Mouse (Mus musculus) c-Kit-positive CD71-negative TER-119-negative erythroid progenitor cells, embryonic 14.5 days (primary cell): ENCODE results near the gene Cyp4f16.
"Not testable (repeated sequence)": the region's sequence is repeated elsewhere in the genome, so short reads cannot be mapped to it uniquely, and the experiment has no call there.

Experiments
- DNase-seq: peaks from one replicate; pipeline ENCODE4 v3.0.0-alpha.2; 2013; ENCODE audit warnings: low read depth

Gene Cyp4f16

GRCm38 (mm10) chr17:32536051-32536866 is at the start of gene Cyp4f16:
Gene Cyp4f16, plus strand, starts transcription at chr17:32536558.
- DNase-seq = peak; percentile 53

DNA sequence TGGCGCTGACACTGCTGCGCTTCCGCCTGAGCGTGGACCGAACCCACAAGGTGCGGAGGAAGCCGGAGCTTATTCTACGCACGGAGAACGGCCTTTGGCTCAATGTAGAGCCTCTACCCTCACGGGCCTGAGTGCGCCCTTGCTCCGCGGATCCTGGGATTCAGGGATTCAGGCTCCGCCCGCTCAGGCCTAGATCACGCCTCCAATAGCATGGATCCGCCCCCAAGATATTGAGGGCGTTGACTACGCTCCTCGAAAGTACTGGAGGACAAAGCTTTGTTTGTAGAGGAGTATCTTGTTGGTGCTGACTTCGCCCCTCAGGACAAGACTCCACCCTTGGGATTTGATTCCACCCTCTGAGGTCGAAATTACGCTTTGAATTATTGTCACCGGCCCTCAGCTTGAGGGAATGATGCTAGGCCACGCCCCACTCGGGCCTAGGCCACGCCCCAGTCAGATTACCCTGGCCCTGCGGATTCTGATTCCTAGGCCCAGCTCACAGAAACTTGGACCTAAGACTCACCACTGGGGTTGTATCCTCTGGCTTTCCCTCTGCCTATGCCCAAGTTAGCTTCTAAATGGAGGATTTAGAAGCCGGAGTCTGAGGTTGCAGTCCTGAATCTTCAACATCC is 43.9 kb upstream of the Cyp4f16 start:
- DNase-seq = no peak

DNA sequence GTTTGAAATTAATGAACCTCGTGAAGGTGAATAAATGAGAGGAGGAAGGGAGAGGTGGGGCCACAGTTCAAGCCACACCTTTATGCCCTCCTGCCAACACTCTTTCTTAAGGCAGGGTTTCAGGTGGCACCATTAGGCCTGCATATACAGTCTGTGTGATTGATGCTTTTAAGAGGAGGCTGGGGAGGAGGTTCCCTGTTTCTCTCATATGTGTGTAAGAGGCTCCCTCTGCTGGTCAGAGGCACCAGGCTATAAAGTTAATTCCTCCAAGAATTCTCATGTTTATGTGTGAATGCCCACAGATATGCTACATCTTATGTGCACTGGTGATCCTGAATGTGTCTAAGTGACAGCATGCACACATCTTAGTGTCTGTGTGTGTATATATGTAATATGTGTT is 41.8 kb upstream of the Cyp4f16 start:
- DNase-seq = peak; percentile 66

DNA sequence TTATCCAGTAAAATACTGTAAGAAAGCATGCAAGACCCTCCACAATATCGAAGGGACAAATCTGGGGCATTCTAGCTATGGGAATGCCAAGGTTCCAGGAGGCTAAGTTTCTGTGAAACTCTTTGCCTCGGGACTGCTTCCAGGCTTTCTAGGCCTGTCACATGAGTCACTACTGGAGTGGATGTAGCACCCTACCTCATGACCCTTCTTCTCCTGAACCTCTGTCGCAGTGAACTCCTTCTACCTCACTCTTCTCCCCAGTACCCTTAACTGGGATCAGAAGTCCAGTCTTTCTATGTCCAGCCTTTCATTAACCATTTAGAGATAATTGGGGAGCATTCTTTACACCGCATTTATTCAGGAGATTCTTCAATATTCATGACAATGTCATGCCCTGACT is 35.8 kb upstream of the Cyp4f16 start:
- DNase-seq = not testable (repeated sequence)

- no peak for DNase-seq
Measured at GRCm38 (mm10) chr17:32501051-32501450, 35.3 kb upstream of the Cyp4f16 start.

- DNase-seq = no peak
Measured at GRCm38 (mm10) chr17:32503111-32503510, 33.2 kb upstream of the Cyp4f16 start.

DNA sequence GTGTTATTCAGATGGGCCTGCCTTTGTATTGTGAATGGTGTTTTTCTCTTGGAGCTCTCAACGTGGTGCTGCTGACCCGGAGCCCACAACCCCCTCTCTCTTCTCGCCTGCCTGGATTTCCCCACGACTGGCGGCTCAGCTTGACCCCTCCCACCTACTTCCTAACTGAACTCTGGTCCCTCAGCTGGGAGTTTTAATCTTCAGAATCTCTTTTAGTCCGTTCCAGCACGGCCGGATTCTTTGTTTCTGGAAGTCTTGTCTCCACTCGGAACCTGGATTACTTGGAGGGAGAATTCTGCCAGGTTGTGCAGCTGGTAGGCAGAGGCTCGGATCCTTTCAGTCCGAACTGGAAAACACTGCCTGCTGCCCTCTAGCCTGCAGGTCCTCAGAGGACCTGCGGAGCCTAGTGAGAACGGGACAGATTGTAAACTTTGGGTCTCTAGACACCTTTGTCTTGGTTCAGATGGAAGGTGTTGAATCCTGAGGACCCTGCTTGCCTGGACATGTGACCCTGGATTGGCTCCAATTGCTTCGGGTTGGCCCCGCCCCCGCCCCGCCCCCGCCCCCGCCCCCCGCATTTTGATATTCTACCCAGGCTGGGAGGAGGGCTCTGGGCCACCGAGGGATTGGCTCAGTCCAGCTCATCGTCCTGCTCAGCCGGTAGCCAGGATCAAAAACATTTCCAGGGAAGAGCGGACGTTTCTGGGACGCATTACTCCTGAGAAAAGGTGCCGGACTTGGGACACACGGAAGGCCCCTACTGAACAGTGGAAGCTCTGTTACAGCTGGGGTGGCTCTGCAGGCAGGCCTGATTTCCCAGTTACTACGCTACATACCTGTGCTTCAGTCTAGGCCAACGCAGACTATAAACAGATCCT is 30.3 kb upstream of the Cyp4f16 start, which contains the start of gene Cyp4f17:
TSS of gene Cyp4f17 (plus strand) at position 200 of the 878 bp plus-strand sequence.
- no peak for DNase-seq

- DNase-seq = no peak
Measured at GRCm38 (mm10) chr17:32506729-32507245, 29.6 kb upstream of the Cyp4f16 start.

DNA sequence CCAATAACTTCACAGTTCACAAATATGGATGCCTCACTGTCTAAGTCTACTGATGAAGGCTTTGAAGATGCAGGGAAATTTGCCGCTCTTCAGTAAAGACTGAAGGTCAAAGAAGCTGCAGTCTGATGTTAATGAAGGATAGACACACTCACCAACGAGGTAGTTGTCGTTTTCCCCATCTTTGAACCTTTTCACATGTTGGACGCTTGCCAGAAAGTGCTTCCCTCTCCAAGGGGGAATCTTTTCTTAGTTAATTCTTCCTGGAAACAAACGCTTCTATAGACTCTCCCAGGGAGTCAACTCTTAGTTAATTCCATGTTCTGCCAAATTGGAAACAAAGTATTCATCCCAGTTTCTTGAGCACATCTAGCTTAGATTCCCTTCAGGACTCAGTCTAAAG is 20.2 kb upstream of the Cyp4f16 start:
- DNase-seq = no peak

DNA sequence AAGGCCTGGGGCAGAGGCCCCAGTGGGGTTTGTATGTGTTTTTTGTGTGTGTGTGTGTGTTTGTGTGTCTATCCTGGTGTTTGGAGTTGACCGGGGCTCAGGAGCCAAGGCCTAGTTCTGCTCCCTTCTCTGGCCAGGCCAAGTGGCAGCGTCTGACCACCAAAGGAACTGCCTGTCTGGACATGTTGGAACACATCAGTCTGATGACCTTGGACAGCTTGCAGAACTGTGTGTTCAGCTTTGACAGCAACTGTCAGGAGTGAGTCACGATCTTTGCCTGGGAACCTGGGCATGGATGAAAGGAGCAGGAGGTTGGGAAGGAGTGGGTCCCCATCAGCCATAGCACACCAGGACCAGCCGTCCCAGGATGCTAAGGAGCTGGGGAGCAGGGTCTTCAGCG is 14.4 kb upstream of the Cyp4f16 start:
- no peak for DNase-seq

- no peak for DNase-seq
Measured at GRCm38 (mm10) chr17:32522386-32522785, 14.0 kb upstream of the Cyp4f16 start.

- DNase-seq = no peak
Measured at GRCm38 (mm10) chr17:32522816-32523215, 13.5 kb upstream of the Cyp4f16 start.

DNA sequence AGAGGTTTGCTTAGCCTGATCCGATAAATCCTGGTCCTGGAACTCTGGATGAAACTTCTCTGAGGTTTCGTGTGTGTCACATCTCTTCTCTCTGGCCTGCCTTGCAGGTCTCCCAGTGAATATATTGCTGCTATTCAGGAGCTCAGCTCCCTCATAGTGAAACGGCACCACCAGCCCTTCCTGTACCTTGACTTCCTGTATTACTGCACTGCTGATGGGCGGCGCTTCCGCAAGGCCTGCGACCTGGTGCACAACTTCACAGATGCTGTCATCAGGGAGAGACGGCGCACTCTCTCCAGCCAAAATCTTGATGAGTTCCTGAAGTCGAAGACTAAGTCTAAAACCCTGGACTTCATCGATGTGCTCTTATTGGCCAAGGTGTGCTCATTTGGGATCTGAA is 12.5 kb upstream of the Cyp4f16 start:
- no peak for DNase-seq

DNA sequence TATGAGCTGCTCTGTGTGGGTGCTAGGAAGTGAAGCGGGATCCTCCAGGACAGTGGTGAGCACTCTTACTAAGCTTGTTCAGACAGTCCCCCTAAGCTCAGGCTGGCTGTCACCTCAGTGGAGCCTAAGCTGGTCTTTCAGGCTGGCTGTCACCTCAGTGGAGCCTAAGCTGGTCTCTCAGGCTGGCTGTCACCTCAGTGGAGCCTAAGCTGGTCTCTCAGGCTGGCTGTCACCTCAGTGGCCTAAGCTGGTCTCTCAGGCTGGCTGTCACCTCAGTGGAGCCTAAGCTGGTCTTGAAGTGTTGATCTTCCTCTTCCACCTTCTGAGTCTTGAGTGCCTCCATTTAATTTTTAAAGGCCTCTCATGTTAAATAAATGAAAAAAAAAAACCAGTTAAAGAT is 10.0 kb upstream of the Cyp4f16 start:
- DNase-seq = not testable (repeated sequence)

DNA sequence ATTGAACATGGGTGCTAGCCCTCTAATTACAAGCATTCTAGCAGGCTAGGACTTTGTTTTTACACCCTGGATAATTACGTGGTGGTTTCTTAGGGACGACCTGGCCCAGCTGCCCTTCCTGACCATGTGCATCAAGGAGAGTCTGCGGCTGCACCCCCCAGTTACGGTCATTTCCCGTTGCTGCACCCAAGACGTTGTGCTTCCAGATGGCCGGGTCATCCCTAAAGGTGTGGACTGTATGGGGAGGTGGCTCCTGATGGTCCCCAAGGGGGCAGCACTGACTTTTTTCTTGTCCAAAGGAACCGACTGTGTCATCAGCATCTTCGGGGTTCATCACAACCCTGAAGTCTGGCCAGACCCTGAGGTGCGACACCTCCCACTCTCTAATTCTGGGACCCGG is 8.6 kb upstream of the Cyp4f16 start:
- no peak for DNase-seq

DNA sequence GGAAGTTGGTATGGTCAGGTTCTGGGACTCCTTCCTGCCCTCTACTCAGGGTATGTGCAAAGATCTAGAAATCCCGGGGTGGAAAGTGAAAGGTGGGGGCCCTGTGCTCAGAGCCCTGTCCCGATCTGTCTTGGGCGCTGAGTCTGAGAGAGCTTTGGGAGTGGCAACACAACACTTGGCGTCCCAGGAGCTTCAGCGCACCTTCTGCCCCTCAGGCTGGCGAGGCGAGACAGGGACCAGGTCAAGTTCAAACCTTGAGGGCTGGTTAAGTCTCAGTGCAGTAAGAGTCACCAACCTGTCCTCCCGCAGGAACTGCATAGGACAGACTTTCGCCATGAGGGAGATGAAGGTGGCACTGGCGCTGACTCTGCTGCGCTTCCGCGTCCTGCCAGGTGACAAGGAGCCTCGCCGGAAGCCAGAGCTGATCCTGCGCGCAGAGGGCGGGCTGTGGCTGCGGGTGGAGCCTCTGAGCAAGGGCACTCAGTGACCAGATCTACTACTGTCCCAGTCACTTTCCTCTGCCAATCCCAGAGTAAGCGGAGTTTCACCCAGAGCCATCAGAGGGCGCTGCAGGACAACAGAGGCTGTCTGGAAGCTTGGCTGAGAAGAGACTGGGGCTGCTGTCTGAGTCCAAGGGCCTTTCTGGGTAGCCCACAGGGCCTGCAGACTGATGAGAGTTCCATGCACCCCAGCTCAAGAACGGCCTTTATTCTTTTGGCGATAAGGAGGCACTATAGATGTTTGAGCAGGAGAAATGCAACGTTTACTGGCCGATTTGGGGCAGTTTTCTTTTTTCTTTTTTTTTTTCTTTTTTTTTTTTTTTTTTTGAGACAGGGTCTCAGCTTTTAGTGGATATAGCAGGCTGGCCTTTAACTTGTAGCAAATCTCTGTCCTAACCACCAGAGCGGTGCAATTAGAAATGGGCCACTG is 7.7 kb upstream of the Cyp4f16 start:
- peak; percentile 88 for DNase-seq

- DNase-seq = not testable (repeated sequence)
Measured at GRCm38 (mm10) chr17:32532356-32532755, 4.0 kb upstream of the Cyp4f16 start.

- DNase-seq = no peak
Measured at GRCm38 (mm10) chr17:32534068-32534467, 2.3 kb upstream of the Cyp4f16 start.

- DNase-seq = no peak
Measured at GRCm38 (mm10) chr17:32536867-32537250, 501 bp downstream of the Cyp4f16 start.

DNA sequence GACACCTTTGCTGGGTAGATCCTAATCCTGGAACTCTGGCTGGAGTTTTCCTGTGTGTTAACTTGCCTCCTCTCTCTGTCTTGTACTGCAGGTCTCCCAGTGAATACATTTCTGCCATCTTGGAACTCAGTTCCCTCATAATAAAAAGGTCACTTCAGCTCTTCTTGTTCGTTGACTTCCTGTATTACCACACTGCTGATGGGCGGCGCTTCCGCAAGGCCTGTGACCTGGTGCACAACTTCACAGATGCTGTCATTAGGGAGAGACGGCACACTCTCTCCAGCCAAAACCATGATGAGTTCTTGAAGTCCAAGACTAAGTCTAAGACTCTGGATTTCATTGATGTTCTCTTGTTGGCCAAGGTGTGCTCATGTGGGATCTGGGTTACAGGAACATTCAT is 8.4 kb downstream of the Cyp4f16 start:
- not testable (repeated sequence) for DNase-seq

DNA sequence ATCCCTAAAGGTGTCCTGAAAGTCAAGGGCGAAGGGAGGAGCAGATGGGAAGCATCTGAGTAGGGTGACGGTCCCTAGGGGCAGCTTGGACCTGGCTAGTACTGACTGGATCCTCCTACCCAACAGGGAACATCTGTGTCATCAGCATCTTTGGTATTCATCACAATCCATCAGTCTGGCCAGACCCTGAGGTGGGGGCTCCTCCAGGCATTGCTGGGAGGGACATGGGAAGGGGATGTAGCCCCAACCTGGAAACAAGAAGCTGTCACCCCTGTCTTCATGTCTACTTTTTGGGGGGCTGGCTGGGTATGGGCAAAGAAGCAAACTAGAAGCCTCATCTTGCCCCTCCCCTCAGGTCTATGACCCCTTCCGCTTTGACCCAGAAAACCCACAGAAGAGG is 14.0 kb downstream of the Cyp4f16 start:
- not testable (repeated sequence) for DNase-seq
